Mouse (Mus musculus) forebrain, postnatal 0 days (tissue): ENCODE data around the gene Emg1. TPM values are rescaled to one million over a fixed set of nuclear protein-coding genes. Genes with fewer than 3 reads are reported as not detected.

Experiments used
- ATAC-seq: fragments of 200-750 bp; cut with Nextera tagmentation; 2 replicates; pipeline ENCODE4 v1.8.0; 2017; ENCODE audit warnings: mild to moderate bottlenecking, moderate library complexity
- DNase-seq: peaks from one replicate; pipeline ENCODE4 v3.0.0-alpha.2; 2015
- H3K27ac ChIP-seq: fragments of 300-500 bp; sonication (generic); 2 replicates; pipeline ENCODE4 v1.5.1; 2014; ENCODE audit warnings: low read depth, mild to moderate bottlenecking, antibody characterized with exemption, low read length, moderate library complexity, mixed read lengths
- H3K27me3 ChIP-seq: fragments of 300-500 bp; sonication (generic); 2 replicates; pipeline ENCODE4 v1.6.1; 2014; ENCODE audit warnings: mild to moderate bottlenecking, low read length, mixed read lengths; ENCODE audit not compliant: insufficient read depth
- H3K36me3 ChIP-seq: fragments of 300-500 bp; sonication (generic); 2 replicates; pipeline ENCODE4 v1.6.1; 2014; ENCODE audit warnings: mild to moderate bottlenecking, moderate library complexity; ENCODE audit not compliant: insufficient read depth
- H3K4me1 ChIP-seq: fragments of 300-500 bp; sonication (generic); 2 replicates; pipeline ENCODE4 v1.6.1; 2014; ENCODE audit warnings: antibody characterized with exemption; ENCODE audit not compliant: insufficient read depth
- H3K4me2 ChIP-seq: fragments of 300-500 bp; sonication (generic); 2 replicates; pipeline ENCODE4 v1.6.1; 2014; ENCODE audit warnings: low read depth, mild to moderate bottlenecking, moderate library complexity
- H3K4me3 ChIP-seq: fragments of 300-500 bp; sonication (generic); 2 replicates; pipeline ENCODE4 v1.5.1; 2014; ENCODE audit warnings: low read depth, low read length, mixed read lengths
- H3K9ac ChIP-seq: fragments of 300-500 bp; sonication (generic); 2 replicates; pipeline ENCODE4 v1.6.1; 2014; ENCODE audit warnings: mild to moderate bottlenecking
- H3K9me3 ChIP-seq: fragments of 300-500 bp; sonication (generic); 2 replicates; pipeline ENCODE4 v1.6.1; 2016; ENCODE audit warnings: low read length
- CTCF ChIP-seq: sonication (generic); IDR thresholded peaks from 2 replicates; pipeline ENCODE4 v1.5.1; 2016; ENCODE audit warnings: antibody characterized with exemption, control low read depth, low read depth
- WGBS: fragments of 180-500 bp; shearing (Covaris S2); extraction: QIAGEN DNeasy Blood & Tissue Kit; methylation state at CpG from one replicate; pipeline ENCODE4 v1.1.7; 2014; 5-methylcytosine and 5-hydroxymethylcytosine counted together
- polyA plus RNA-seq: library from polyadenylated mRNA; unstranded; fragments of >200 nt; fragmentation: Nextera tagmentation; extraction: Ambion mirVana; gene quantifications from 2 replicates; pipeline ENCODE4 v1.2.1, GENCODE M21; 2015
- total RNA-seq: library from RNA; depleted of rRNA; stranded (reverse); fragments of >200 nt; gene quantifications from 2 replicates; pipeline ENCODE4 v1.2.3, GENCODE M21; 2014

Gene Emg1
- total and polyA plus RNA-seq, 2 experiments from 2014 or later: 96.2 to 105 TPM

DNA sequence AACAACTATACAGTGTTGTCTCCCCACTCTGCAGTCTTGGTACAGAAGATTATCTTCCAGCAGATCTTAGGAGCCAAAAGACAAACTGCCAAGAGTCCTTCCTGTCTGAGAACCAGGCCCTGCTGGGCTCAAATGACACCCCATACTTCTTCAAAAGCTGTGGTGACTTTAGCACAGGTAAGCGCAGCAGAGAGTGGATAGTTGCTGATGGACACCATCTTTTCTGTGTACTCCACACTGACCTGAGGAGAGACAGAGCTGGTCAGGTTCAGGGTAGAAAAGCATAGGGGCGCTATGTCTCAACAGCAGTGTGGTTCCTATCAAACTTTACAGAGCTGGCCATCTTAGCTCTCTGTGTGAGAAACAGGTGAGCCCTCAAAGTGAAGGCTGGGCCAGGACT is 7.6 kb downstream of the Emg1 start:
- ATAC-seq: no peak
- 93% methylated on average over 2 of the region's 2 CpGs for WGBS

DNA sequence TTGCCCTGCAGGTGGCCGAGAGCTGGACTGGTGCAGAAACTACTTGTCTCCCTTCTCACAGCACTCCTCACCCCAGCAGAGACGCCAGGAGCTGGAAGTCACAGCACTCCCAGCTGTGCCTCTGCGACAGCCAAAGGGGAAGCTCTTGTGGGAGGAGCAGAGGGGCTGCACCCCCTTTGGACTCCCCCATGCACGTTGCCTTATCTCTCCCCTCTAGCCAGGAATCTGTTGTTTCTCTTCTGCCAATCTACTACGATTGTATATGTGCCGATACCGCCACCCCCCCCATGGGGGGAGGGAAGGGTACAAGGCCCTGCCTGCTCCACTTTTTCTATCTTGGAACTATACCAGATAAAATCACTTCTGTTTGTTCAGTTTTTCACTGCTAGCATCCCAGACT is 8.2 kb downstream of the Emg1 start:
- TF ChIP-seq CTCF: no peak
- Histone ChIP-seq H3K9me3 (no peaks in the 10 kb centered on the region), H3K36me3 (peaks cover 71% of the 10 kb centered on the region), H3K27me3 (no peaks in the 10 kb centered on the region), H3K4me1 (no peaks in the 10 kb centered on the region), H3K27ac (no peak overlapping the region), H3K9ac (no peak overlapping the region), H3K4me2 (no peak overlapping the region), H3K4me3 (no peak overlapping the region)
- ATAC-seq: no peak
- WGBS: 76% methylated on average over 7 of the region's 7 CpGs
- no peak for DNase-seq

More for the DNA sequence above, 7.6 kb downstream of the Emg1 start:
- Histone ChIP-seq H3K27me3 (no peaks in the 10 kb centered on the region), H3K9ac (no peak overlapping the region), H3K9me3 (no peaks in the 10 kb centered on the region), H3K4me3 (no peak overlapping the region), H3K4me2 (no peak overlapping the region), H3K4me1 (0 out of 2 replicates have a peak, but pooled peaks cover 4% of the 10 kb centered on the region), H3K27ac (no peak overlapping the region), H3K36me3 (peaks cover 71% of the 10 kb centered on the region)
- no peak for DNase-seq
- TF ChIP-seq CTCF: no peak

DNA sequence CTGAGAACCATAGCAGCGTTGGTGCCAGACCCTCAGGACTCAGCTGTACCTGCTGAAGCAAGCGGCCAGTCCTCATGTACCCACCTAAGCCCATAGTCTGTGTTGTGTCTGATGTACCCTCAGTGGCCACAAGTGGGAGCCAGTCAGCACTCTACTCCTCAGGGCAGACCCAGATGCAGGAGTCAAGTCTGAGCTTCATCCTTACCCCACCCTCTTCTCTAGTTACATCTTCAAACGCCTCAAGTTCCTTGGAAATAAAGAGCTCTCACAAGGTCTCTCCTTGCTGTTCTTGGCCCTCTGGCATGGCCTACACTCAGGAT is 9.2 kb downstream of the Emg1 start:
- no peaks in the 10 kb centered on the region for H3K4me1 ChIP-seq
- 54% methylated on average over 3 of the region's 3 CpGs for WGBS
- H3K4me3 ChIP-seq: no peak overlapping the region
- TF ChIP-seq CTCF: peak; percentile 83
- H3K27ac ChIP-seq: no peak overlapping the region
- DNase-seq (peak; percentile 59), ATAC-seq (peak; percentile 79)
- H3K9me3 ChIP-seq: no peaks in the 10 kb centered on the region
- H3K36me3 ChIP-seq: peaks cover 71% of the 10 kb centered on the region
- H3K27me3 ChIP-seq: no peaks in the 10 kb centered on the region
- no peak overlapping the region for H3K9ac ChIP-seq
- no peak overlapping the region for H3K4me2 ChIP-seq

DNA sequence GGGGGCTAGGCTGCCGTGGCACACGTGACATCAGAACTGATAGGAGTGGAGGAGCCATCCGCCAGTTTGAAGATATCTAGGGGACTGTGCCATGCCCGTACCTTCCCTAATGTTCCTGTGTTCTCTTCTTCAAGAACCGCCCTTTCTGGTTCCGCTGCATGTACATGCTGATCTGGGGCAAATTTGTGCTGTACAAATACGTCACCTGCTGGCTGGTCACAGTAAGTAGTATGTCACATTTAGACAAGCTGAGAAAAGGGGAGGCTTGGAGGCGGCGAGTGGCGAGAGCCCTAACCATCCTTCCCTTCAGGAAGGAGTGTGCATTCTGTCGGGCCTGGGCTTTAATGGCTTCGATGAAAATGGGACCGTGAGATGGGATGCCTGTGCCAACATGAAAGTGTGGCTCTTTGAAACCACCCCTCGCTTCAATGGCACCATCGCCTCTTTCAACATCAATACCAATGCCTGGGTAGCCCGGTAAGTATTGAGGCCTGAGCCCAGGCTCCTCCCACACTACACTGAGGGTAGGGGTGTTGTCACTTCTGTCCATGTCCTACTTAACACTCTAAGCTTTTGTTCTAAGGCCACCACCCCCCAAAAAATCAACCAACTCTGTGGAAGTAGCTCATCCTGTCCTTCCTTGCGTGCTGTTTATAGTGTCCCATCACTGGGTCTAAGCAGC is 9.7 kb downstream of the Emg1 start:
- Histone ChIP-seq H3K4me3 (no peak overlapping the region), H3K36me3 (peaks cover 67% of the 10 kb centered on the region), H3K9ac (no peak overlapping the region), H3K4me1 (no peaks in the 10 kb centered on the region), H3K9me3 (no peaks in the 10 kb centered on the region), H3K4me2 (no peak overlapping the region), H3K27me3 (no peaks in the 10 kb centered on the region), H3K27ac (no peak overlapping the region)
- no peak for TF ChIP-seq CTCF
- WGBS: 92% methylated on average over 17 of the region's 17 CpGs
- ATAC-seq: peak; percentile 14; the same call in 1 of the 2 replicates
- no peak for DNase-seq

DNA sequence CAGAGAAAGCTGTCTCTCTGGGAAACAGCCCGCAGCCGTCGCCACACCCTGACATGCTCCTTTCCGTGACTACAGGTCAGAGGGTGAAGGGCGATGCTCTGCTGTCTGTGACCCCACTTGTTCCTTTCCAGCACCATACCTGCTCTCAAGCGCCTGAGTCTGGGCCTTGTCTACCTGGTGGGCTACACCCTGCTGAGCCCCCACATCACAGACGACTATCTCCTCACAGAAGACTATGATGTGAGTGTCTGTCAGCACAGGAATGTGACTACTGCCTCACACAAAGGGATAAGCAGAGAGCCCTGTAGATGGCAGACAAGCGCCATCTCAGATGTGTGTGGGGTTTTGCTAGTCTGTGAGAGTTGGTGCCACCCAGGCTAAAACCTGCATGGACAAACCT is 10.6 kb downstream of the Emg1 start:
- no peak overlapping the region for H3K9ac ChIP-seq
- peak; percentile 28; the same call in 1 of the 2 replicates for ATAC-seq
- H3K9me3 ChIP-seq: no peaks in the 10 kb centered on the region
- H3K4me2 ChIP-seq: no peak overlapping the region
- DNase-seq: peak; percentile 31
- no peak overlapping the region for H3K27ac ChIP-seq
- no peaks in the 10 kb centered on the region for H3K27me3 ChIP-seq
- no peak overlapping the region for H3K4me3 ChIP-seq
- peak; percentile 53 for TF ChIP-seq CTCF
- 78% methylated on average over 8 of the region's 8 CpGs for WGBS
- no peaks in the 10 kb centered on the region for H3K4me1 ChIP-seq
- peaks cover 66% of the 10 kb centered on the region for H3K36me3 ChIP-seq

GRCm38 (mm10) chr6:124699962-124700610 is 11.9 kb downstream of the Emg1 start:
- peaks cover 55% of the 10 kb centered on the region for H3K36me3 ChIP-seq
- no peak overlapping the region for H3K9ac ChIP-seq
- H3K27me3 ChIP-seq: no peaks in the 10 kb centered on the region
- TF ChIP-seq CTCF: no peak
- DNase-seq (no peak), ATAC-seq (peak; percentile 23; the same call in 1 of the 2 replicates)
- H3K4me2 ChIP-seq: no peak overlapping the region
- WGBS: 83% methylated on average over 11 of the region's 11 CpGs
- no peaks in the 10 kb centered on the region for H3K4me1 ChIP-seq
- H3K9me3 ChIP-seq: no peaks in the 10 kb centered on the region
- no peak overlapping the region for H3K4me3 ChIP-seq
- no peak overlapping the region for H3K27ac ChIP-seq

GRCm38 (mm10) chr6:124699366-124699765 is 12.6 kb downstream of the Emg1 start:
- no peak for TF ChIP-seq CTCF
- Histone ChIP-seq H3K36me3 (peaks cover 48% of the 10 kb centered on the region), H3K4me2 (no peak overlapping the region), H3K4me3 (no peak overlapping the region), H3K9me3 (no peaks in the 10 kb centered on the region), H3K27ac (no peak overlapping the region), H3K27me3 (no peaks in the 10 kb centered on the region), H3K4me1 (no peaks in the 10 kb centered on the region), H3K9ac (no peak overlapping the region)
- no peak for DNase-seq
- no peak for ATAC-seq
- WGBS: 87% methylated on average over 4 of the region's 4 CpGs
